Mouse (Mus musculus) Patski (cell line): ENCODE data around the gene Vmn2r86. TPM values are rescaled to one million over a fixed set of nuclear protein-coding genes. Genes with fewer than 3 reads are reported as not detected.
"Not testable (repeated sequence)": the region's sequence is repeated elsewhere in the genome, so short reads cannot be mapped to it uniquely, and the experiment has no call there.

Experiments used
- ATAC-seq: fragments of 100-300 bp; one replicate; pipeline ENCODE4 v1.8.0; 2021
- CTCF ChIA-PET: fragments of 350-600 bp; sonication (Branson Sonifier 250); formaldehyde crosslinking; loops from one replicate; lab custom pipeline; 2022; ENCODE audit warnings: inconsistent platforms; lab: Charles Lee
- POLR2A ChIA-PET: fragments of 350-600 bp; sonication (Branson Sonifier 250); formaldehyde crosslinking; loops from one replicate; lab custom pipeline; 2022; ENCODE audit warnings: antibody characterized with exemption, inconsistent platforms; lab: Charles Lee
- DNase-seq: peaks from one replicate; pipeline ENCODE4 v3.0.0-alpha.2; 2011; ENCODE audit warnings: low read depth, low spot score
- H3K27me3 ChIP-seq: fragments of 371-371 bp; one replicate; pipeline ENCODE4 v1.5.1; 2021
- CTCF ChIP-seq: fragments of 100-300 bp; IDR thresholded peaks from one replicate; pipeline ENCODE4 v1.5.1; 2021
- in situ Hi-C: fragments of 300-500 bp; cut with MboI; formaldehyde crosslinking; loops from 3 replicates; pipeline ENCODE4 v1.11.1; 2018; ENCODE audit warnings: low pct_unique_long_range_greater_than_20kb, mixed read lengths
- polyA plus RNA-seq: library from polyadenylated mRNA; unstranded; gene quantifications from one replicate; pipeline ENCODE4 v1.2.3, GENCODE M21; 2021

Gene Vmn2r86
- not detected for polyA plus RNA-seq

DNA sequence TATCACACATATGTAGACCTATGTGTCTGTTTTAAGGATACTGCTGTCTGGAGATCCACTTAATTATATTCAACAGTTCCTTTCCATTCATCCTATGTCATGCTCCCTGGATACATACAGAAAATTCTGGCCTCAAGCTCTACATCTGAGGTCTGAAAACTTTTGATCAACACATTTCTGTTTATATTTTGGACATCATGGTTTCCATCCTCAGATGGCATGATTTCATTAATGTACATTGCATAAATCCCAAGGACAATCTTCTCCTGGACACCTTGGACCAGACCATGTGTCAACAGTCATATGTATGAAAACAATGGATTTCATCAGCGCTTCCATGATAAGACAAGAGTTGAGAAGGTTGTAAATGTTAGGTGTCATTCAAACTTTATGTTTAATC is at the start of gene Vmn2r86:
Vmn2r86 (minus strand) TSS at position 101 of the 400 bp plus-strand sequence.
- ATAC-seq, POLR2A ChIA-PET, H3K27me3 ChIP-seq, CTCF ChIA-PET, DNase-seq, in situ Hi-C loops: not testable (repeated sequence)

DNA sequence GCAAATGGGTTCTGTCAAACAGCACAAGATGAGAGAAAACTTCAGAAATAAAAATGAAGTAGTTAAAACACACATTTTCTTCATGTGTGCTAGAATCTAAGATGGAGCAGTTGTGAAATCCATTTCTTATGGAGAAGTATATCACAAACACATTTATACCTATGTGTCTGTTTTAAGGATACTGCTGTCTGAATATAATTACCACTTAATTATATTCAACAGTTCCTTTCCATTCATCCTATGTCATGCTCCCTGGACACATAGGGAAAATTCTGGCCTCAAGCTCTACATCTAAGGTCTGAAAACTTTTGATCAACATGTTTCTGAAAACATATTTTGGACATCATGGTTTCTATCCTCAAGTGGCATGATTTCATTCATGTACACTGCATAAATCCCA is 41.4 kb upstream of the Vmn2r86 start, which contains the start of gene Vmn2r87:
Vmn2r87 (minus strand) TSS at position 101 of the 400 bp plus-strand sequence.
- in situ Hi-C loops: no loop called here
- DNase-seq (no peak), ATAC-seq (no peak)
- ChIA-PET CTCF (no interaction called here), POLR2A (no interaction called here)
- H3K27me3 ChIP-seq: no peaks in the 10 kb centered on the region
- no peak for TF ChIP-seq CTCF

DNA sequence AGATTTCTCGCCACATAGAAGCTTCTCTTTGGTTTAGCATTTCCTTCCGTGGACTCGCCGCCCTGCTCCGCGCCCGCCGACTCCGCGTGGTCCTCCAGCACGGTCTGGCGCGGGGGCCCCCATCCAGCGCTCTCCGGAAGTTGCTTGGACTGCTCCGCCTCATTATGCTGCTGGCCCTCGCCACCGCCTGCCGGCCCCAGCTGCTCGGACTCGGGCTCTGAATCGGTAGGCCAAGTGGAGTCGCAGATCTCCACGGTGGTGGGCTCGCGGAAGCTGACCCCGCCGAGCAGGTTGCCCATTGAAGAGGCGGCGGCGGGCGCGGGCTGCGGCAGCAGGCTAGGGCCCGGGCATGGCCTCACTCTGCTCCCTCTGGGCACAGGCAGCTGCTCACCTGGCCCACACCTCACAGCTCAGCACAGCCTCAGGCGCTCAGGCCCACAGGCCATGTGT is 14.5 kb upstream of the Vmn2r86 start:
- no peak for TF ChIP-seq CTCF
- DNase-seq (no peak), ATAC-seq (no peak)
- ChIA-PET POLR2A (no interaction called here), CTCF (no interaction called here)
- in situ Hi-C loops: no loop called here
- H3K27me3 ChIP-seq: no peaks in the 10 kb centered on the region

DNA sequence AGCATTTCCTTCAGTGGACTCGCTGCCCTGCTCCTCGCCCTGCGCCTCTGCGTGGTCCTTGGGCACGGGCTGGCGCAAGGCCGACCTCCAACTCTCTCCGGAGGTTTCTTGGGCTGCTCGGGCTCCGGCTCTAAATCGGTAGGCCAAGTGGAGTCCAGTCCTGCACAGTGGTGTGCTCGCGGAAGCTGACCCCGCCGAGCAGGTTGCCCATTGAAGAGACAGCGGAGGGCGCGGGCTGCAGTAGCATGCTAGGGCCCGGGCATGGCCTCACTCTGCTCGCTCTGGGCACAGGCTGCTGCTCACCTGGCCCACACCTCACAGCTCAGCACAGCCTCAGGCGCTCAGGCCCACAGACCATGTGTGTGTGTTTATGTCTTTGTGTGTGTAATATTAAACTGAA is 11.1 kb downstream of the Vmn2r86 start:
- in situ Hi-C loops: no loop called here
- no peaks in the 10 kb centered on the region for H3K27me3 ChIP-seq
- DNase-seq (no peak), ATAC-seq (no peak)
- CTCF ChIA-PET: no interaction called here
- no peak for TF ChIP-seq CTCF
- POLR2A ChIA-PET: no interaction called here

DNA sequence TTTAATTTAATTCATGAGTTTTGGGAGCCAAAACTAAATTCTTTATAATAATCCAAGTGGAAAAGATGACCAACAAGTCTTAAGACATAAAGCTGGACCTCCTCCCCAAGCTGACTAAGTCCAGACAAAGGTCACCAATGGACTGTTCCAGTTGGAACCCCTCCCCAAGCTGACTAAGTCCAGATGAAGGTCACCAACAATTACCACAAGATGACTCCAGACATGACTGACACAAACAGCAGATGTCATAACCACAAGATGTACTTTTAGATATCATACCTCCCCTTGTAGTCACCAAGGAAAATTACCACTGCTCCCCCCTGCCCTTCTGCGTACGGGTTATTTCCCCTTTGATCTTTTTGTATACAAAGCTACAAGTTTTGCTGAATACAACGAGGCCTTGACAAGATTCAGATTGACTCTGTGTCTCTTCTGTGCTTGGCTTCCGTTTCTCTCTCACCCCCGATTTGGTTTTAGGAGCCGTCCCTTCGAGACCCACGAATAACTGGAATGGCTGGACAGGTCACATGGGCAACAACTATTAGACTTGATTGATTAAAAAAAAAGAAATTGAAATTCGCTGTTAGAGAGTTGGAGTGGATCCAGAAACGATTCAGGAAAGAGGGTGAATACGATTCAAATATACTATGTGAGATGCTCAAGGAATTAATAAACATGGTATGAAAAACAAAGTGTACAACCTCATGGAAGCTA is 21.5 kb downstream of the Vmn2r86 start:
- H3K27me3 ChIP-seq, DNase-seq, POLR2A ChIA-PET, CTCF ChIA-PET, in situ Hi-C loops, ATAC-seq: not testable (repeated sequence)

DNA sequence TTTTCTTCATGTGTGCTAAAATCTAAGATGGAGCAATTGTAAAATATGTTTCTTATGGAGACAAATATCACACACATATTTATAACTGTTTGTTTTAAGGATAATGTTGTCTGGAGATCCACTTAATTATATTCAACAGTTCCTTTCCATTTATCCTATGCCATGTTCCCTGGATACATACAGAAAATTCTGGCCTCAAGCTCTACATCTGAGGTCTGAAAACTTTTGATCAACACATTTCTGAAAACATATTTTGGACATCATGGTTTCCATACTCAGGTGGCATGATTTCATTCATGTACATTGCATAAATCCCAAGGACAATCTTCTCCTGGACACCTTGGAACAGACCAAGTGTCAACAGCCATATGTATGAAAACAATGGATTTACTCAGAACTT is 26.2 kb downstream of the Vmn2r86 start, which contains the start of gene Vmn2r85:
Vmn2r85 (minus strand) TSS at position 101 of the 400 bp plus-strand sequence.
- ATAC-seq, H3K27me3 ChIP-seq, DNase-seq, CTCF ChIA-PET, POLR2A ChIA-PET, in situ Hi-C loops: not testable (repeated sequence)

DNA sequence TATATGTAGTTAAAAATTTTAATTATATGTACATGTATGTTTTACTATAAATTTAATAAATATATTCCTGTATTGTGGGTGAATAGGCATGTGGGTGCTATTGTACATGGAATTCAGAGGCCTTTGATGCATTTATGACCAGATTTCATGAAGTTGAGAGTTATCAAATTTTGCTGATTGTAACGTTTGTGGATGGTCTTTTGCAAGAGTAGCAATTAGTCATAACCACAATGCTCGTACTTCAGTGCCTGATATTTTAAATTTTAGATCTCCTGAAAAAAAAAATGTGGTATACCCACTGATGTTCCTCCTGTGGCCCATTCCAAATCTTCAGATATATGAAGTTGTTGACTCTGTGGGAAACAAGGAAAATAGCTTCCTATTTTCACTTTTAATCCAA is 33.5 kb downstream of the Vmn2r86 start:
- H3K27me3 ChIP-seq, DNase-seq, POLR2A ChIA-PET, CTCF ChIA-PET, ATAC-seq, in situ Hi-C loops: not testable (repeated sequence)

DNA sequence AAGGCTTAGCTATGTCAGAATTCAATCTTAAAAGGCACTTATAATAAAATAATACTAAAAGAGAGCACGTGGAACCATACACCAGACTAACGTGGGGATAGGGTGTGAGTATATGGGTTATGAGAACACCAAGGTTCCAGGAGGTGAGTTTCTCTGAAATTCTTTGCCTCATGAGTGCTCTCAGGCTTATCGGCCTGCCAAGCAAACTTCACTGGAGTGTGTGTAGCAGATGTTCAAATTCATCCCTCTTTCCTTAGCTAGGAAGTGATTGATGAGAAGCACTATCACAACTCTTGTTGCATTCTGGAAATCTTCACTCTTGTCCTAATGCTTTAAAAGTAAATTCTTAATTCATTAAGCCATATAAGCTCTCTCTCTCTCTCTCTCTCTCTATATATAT is 35.4 kb downstream of the Vmn2r86 start:
- CTCF ChIA-PET: no interaction called here
- TF ChIP-seq CTCF: no peak
- H3K27me3 ChIP-seq: no peaks in the 10 kb centered on the region
- POLR2A ChIA-PET: no interaction called here
- no peak for ATAC-seq
- no peak for DNase-seq
- in situ Hi-C loops: no loop called here

DNA sequence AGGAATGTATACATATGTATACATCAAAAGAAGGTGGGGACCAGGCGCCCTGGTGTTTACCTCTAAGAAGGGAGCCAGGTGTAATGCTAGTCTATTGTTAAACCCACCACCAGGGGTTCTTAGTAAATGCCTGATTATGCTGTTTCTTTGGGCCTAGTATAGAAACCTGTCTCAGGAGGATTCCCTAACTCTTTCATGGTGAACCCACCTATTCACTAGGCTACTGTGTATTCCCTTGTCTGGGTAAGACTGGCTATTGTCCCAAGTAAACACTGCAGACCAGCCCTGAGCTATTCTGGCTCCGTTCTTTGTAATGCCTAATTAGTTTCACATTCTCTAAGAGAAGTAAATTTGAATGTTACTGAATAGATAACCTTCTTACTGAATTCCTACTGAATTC is 35.9 kb downstream of the Vmn2r86 start:
- ATAC-seq, POLR2A ChIA-PET, DNase-seq, CTCF ChIA-PET, H3K27me3 ChIP-seq, in situ Hi-C loops: not testable (repeated sequence)

DNA sequence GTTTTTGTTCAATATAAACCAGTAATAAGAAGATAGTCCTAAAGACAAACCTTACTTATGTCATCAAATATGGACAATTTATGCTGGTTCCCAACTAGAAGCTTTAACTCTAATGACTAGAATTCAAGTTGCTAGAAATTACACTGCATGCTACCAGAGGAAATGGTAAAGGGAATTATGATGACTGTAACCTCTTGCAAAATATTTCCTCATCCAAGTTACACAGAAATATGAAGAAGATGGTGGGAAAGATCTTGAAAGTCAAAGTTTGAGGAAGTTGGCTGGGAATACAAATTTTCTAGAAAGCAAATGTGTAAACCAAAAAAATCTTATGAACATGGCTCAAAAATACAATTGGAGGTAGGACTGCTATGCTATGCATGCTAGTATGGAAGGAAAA is 39.5 kb downstream of the Vmn2r86 start:
- DNase-seq, POLR2A ChIA-PET, ATAC-seq, CTCF ChIA-PET, in situ Hi-C loops, H3K27me3 ChIP-seq: not testable (repeated sequence)

DNA sequence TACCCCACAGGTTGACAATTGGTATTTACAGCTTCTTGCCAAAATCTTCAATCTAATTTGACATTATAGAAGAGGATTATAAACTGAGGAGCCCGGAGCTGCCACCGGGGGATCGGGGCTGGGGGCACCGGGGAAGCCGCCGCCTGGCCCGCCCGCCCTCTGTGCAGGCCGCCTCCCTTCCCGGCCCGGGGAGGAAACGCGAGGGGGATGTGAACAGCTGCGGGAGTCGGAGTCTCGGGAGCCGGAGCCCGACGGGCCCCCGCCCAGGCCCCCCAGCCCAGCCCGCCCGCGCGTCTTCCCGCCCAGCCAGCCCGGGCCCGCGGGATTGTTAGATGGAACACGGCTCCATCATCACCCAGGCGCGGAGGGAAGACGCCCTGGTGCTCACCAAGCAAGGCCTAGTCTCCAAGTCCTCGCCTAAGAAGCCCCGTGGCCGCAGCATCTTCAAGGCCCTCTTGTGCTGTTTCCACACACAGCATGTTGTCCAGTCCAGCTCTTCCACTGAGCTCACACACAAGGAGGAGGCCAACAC is 43.6 kb downstream of the Vmn2r86 start:
- in situ Hi-C loops, CTCF ChIA-PET, POLR2A ChIA-PET, H3K27me3 ChIP-seq, DNase-seq, ATAC-seq: not testable (repeated sequence)

DNA sequence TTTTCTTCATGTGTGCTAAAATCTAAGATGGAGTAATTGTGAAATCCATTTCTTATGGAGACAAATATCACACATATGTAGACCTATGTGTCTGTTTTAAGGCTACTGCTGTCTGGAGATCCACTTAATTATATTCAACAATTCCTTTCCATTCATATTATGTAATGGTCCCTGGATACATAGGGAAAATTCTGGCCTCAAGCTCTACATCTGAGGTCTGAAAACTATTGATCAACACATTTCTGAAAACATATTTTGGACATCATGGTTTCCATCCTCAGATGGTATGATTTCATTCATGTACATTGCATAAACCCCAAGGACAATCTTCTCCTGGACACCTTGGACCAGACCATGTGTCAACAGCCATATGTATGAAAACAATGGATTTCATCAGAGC is 61.6 kb downstream of the Vmn2r86 start, which contains the start of gene Vmn2r84:
Vmn2r84 (minus strand) TSS at position 101 of the 400 bp plus-strand sequence.
- no peak for ATAC-seq
- no peak for TF ChIP-seq CTCF
- DNase-seq: no peak
- ChIA-PET CTCF (no interaction called here), POLR2A (no interaction called here)
- H3K27me3 ChIP-seq: no peaks in the 10 kb centered on the region
- in situ Hi-C loops: no loop called here

Other genes starting within 250 kb of the Vmn2r86 start
- gene Olfr827, start 241.6 kb downstream of the Vmn2r86 start, polyA plus RNA-seq: not detected
- not detected for gene Neurod4, start 175.8 kb downstream of the Vmn2r86 start, polyA plus RNA-seq
- 0.15 TPM for gene Tespa1, start 133.2 kb downstream of the Vmn2r86 start, polyA plus RNA-seq
- not detected for gene Vmn2r84, start 61.7 kb downstream of the Vmn2r86 start, polyA plus RNA-seq
- gene Vmn2r85, start 26.3 kb downstream of the Vmn2r86 start, polyA plus RNA-seq: not detected
- gene Vmn2r87, start 41.3 kb upstream of the Vmn2r86 start, polyA plus RNA-seq: not detected